Mouse (Mus musculus): ENCODE measurements at regions not wholly inside any gene's neighbourhood (a gene's known extent, or its start where the extent isn't known, plus 50 kb on each side); places are given as distances from the start of the nearest gene placed in this dataset.

DNA sequence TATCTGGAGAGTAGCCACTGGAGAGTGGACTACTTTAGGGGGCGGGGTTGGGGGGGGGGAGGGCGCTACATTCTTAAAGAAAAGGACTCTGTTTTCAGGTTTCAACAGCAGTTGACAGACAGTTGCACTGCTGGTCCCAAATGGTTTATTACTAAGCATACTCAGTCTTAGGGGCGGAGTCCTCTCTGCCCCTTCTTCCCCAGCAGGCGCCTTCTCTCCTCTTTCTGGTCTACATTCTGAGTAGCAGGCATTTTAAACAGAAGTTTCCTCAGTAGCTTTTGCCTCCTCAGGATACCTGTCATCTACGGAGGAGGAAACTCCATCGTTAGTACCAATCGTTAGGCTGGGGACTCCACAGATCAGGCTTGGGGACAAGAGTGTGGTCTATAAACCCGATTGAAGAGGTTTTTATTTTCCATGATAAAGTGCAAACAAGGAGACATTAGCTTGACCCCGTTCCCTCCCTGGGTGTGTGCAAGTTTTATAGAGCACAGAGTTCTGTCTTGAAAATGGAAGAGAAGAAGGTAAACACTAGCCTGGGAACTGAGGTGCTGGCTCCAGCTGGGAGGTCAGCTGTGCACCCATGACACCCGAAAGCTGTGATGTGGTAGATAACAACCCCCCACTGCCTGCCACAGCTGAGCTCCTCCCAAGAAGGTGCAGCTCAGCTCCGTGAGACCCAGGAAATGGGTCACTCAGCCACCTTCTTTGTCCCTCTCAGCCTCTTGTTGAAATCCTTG is 107.8 kb downstream of the Btg1 start:
- Histone ChIP-seq H3K9me3 (replicated peaks) (no peaks in the 10 kb centered on the region), H3K4me2 (no peak overlapping the region), H3K36me3 (replicated peaks) (no peaks in the 10 kb centered on the region), H3K9ac (no peak overlapping the region), H3K27me3 (no peaks in the 10 kb centered on the region), H3K27ac (replicated peaks) (no peak overlapping the region), H3K4me3 (replicated peaks) (no peak overlapping the region), H3K4me1 (replicated peaks) (peaks cover 24% of the 10 kb centered on the region)
- ATAC-seq (ENCODE audit: insufficient read depth): no peak
- WGBS (ENCODE audit: insufficient replicate concordance): 34% methylated on average over 11 of the region's 11 CpGs

DNA sequence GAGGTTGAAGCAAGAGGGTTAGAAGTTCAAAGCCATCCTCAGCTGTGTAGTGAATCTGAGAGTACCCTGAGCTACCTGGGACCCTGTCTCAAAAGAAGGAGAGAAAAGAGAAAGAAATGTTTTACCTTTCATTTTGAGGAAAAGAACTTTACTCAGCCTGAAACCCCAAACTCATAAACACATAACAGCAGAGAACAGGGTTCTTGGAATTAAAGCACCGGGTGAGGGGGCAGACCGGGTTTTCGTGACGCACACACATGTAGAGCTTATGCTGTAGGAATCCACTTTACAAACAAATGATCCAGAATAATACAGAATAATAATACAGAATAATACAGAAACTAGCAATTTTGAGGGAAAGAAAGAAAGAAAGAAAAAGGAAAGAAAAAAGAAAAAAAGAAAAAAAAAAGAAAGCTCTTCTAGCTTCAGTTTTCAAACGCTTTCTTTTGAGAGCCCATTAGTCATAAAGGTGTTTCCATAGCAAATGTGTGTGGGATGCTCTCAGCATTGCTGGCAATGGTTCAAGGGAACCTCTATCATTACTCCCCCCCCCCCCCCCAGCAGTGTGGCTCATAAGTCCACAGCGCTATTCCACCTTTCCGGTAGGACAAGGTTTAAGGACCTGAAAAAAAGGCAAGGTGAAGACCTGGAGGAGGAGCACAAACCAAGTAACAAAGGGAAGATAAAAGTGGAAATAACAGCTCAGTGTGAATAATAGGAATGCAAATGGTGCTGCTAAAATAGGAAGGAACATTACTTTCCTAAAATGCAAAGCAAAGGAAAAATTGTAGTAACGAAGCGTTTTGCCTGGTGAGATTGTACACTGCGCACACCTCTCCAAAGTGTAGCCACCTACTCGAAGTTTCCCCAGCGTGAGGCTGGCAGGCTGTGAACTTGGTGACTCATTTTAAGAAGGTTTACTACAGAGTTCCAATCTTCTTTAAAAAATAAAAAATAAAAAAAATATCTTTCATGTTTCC is 110.3 kb downstream of the Btg1 start:
- H3K36me3 ChIP-seq (replicated peaks): no peaks in the 10 kb centered on the region
- H3K9me3 ChIP-seq (replicated peaks): no peaks in the 10 kb centered on the region
- no peak overlapping the region for H3K4me3 ChIP-seq (replicated peaks)
- ATAC-seq (ENCODE audit: insufficient read depth): no peak
- H3K4me2 ChIP-seq: no peak overlapping the region
- WGBS (ENCODE audit: insufficient replicate concordance): 74% methylated on average over 12 of the region's 12 CpGs
- peaks cover 16% of the 10 kb centered on the region for H3K4me1 ChIP-seq (replicated peaks)
- no peak overlapping the region for H3K27ac ChIP-seq (replicated peaks)
- H3K9ac ChIP-seq: no peak overlapping the region
- no peaks in the 10 kb centered on the region for H3K27me3 ChIP-seq

DNA sequence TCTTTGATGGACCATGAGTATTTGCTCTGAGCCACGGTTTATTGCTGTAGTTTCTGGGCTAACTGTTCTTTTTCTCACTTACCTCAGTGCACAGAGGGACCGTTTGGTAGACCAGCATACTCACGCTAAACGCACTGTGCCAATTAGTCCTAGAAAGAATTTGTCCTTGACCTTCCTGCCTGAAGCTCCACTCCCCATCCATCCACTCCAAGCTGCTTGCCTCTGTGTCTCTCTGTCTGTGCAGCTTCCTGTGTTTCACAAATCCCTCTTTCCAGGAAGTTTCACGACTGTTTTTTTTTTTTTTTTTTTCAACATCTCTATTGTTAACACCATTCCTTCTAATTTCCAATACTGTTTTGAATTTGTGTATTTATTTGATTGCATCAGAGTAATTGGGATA is 116.8 kb downstream of the Btg1 start:
- no peak overlapping the region for H3K4me3 ChIP-seq (replicated peaks)
- H3K27me3 ChIP-seq: no peaks in the 10 kb centered on the region
- 51% methylated on average over 5 of the region's 5 CpGs for WGBS (ENCODE audit: insufficient replicate concordance)
- no peaks in the 10 kb centered on the region for H3K9me3 ChIP-seq (replicated peaks)
- H3K27ac ChIP-seq (replicated peaks): no peak overlapping the region
- no peak overlapping the region for H3K9ac ChIP-seq
- ATAC-seq (ENCODE audit: insufficient read depth): no peak
- no peak overlapping the region for H3K4me2 ChIP-seq
- H3K4me1 ChIP-seq (replicated peaks): no peaks in the 10 kb centered on the region
- no peaks in the 10 kb centered on the region for H3K36me3 ChIP-seq (replicated peaks)

DNA sequence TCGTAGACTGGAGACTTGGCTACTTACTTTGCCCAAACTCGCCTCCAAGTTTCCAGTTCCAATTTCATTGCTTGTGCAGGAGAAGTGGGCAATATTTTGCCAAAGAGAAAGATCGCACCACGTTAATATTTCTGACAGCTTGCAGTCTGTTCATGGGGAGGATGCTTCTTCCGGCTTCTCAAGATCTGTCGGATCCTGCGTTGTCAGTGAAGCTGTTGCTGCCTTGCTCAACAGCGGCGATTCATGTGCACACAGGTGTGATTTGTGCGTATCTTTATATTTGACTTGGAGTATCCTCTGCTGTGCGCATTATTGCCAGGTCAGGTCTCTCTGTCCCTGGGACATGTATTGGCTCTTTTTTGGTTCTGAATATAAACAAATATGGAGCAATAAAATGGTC is 118.3 kb downstream of the Btg1 start:
- no peak for ATAC-seq (ENCODE audit: insufficient read depth)
- Histone ChIP-seq H3K27me3 (no peaks in the 10 kb centered on the region), H3K36me3 (replicated peaks) (no peaks in the 10 kb centered on the region), H3K4me2 (no peak overlapping the region), H3K9me3 (replicated peaks) (no peaks in the 10 kb centered on the region), H3K9ac (no peak overlapping the region), H3K4me3 (replicated peaks) (no peak overlapping the region), H3K4me1 (replicated peaks) (no peaks in the 10 kb centered on the region), H3K27ac (replicated peaks) (no peak overlapping the region)
- 76% methylated on average over 11 of the region's 11 CpGs for WGBS (ENCODE audit: insufficient replicate concordance)

DNA sequence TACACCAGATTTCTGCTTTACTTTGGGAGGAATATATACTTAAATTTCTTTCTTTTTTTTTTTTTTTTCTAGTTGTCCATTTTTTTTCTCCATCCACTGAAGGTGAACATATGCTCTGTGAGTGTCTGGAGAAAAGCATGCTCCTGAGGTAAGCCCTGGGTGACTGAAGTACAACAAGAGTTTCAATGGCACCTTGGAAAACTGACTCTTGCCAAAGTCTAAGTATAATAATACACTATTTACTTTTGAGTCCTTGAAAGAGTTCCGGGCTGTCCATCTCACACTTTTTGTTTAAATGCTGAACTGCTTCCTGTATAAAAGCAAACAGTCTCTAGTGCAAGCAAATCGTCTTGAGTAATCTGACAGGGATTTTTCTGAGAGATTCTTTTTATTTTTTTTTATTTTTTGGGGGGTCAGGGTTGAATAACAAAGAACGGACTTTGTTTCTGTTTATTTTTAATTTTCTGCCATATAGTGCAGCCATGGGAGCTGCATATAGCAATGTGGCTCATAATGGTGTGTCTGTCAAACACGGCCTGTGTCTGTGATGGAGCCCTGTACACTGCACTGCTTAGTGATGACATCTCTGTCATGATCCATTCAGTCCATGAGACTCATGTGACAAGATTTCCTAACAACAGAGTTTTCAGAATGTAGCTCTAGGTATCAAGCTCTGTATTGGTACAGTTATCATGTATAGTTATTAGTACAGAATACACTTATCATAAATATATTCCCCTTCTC is 119.3 kb downstream of the Btg1 start:
- no peaks in the 10 kb centered on the region for H3K36me3 ChIP-seq (replicated peaks)
- no peak overlapping the region for H3K4me3 ChIP-seq (replicated peaks)
- no peaks in the 10 kb centered on the region for H3K27me3 ChIP-seq
- no peak overlapping the region for H3K4me2 ChIP-seq
- no peaks in the 10 kb centered on the region for H3K4me1 ChIP-seq (replicated peaks)
- 55% methylated on average over 4 of the region's 4 CpGs for WGBS (ENCODE audit: insufficient replicate concordance)
- no peak for ATAC-seq (ENCODE audit: insufficient read depth)
- H3K9ac ChIP-seq: no peak overlapping the region
- H3K9me3 ChIP-seq (replicated peaks): no peaks in the 10 kb centered on the region
- no peak overlapping the region for H3K27ac ChIP-seq (replicated peaks)

DNA sequence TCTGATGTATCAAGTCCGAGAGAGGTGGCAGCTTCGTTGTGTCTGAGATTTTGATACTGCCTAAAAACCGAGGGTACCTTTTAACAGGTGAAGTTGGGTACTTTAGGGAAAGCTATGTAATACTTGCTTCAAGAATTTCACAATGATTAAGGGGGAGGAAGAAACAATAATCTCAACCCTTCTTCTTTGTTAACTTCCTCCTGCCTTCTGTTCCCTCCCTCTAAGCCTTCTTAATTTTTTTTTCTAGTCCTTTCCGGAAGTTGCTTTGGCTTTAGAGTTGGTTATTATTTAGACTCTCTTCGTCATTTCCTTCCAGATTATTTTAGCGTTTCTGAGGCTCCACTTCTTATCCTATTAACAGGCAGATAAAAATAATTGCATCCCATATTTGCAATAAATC is 121.2 kb downstream of the Btg1 start:
- Histone ChIP-seq H3K27me3 (no peaks in the 10 kb centered on the region), H3K9ac (no peak overlapping the region), H3K4me2 (no peak overlapping the region), H3K9me3 (replicated peaks) (no peaks in the 10 kb centered on the region), H3K4me3 (replicated peaks) (no peak overlapping the region), H3K27ac (replicated peaks) (no peak overlapping the region), H3K36me3 (replicated peaks) (no peaks in the 10 kb centered on the region), H3K4me1 (replicated peaks) (no peaks in the 10 kb centered on the region)
- no peak for ATAC-seq (ENCODE audit: insufficient read depth)
- 60% methylated on average over 6 of the region's 6 CpGs for WGBS (ENCODE audit: insufficient replicate concordance)

DNA sequence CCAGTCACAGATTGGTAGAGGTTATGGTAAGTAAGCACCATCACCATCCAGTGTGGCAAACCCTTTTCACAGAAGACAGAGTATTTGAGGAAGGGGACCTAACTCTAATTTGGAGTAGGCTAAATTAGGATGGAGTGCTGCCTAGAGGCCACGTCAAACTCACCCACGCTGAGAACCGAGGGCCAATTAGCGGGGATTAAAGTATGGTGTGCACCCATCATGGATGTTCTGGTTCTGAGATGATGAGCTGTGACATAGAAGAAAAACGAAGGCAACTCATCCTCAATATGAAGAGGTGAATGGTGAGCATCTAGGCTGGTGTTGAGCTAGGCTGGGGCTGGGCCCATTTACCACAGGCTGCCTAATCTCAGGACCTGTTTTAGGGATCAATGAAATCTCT is 121.8 kb downstream of the Btg1 start:
- Histone ChIP-seq H3K9ac (no peak overlapping the region), H3K9me3 (replicated peaks) (no peaks in the 10 kb centered on the region), H3K4me3 (replicated peaks) (no peak overlapping the region), H3K4me1 (replicated peaks) (no peaks in the 10 kb centered on the region), H3K27me3 (no peaks in the 10 kb centered on the region), H3K27ac (replicated peaks) (no peak overlapping the region), H3K4me2 (no peak overlapping the region), H3K36me3 (replicated peaks) (no peaks in the 10 kb centered on the region)
- ATAC-seq (ENCODE audit: insufficient read depth): no peak
- WGBS (ENCODE audit: insufficient replicate concordance): 78% methylated on average over 5 of the region's 5 CpGs

DNA sequence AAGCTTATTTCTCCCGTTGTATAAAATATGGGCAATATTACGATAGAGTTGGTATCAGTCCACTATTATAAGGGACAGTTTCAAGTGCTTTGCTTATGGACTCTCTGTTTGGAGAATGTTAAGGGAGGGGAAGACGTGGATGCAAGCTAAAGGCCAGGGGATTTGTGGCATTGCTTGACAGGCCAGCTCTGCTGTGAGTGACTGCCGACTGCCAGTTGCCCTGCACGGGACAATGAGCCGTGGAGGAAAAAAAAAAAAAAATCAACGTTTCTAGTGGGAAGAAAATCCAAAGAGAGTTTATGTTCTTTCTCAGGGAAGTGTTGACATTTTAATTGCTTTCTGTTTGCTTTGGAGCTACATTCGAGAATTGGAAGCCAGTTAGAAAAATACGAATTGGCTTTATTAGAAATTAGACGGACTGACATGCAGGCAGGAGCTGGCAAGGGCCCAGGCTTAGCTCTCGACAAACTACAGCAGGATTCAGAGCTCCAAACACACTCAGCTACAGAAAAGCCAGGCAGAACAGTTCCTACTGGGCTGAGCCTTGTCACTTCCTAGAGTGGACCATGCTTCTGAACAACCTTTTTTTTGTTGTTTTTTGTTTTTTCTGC is 127.5 kb downstream of the Btg1 start:
- Histone ChIP-seq H3K4me3 (replicated peaks) (no peak overlapping the region), H3K27ac (replicated peaks) (no peak overlapping the region)
- no peak for ATAC-seq (ENCODE audit: insufficient read depth)

DNA sequence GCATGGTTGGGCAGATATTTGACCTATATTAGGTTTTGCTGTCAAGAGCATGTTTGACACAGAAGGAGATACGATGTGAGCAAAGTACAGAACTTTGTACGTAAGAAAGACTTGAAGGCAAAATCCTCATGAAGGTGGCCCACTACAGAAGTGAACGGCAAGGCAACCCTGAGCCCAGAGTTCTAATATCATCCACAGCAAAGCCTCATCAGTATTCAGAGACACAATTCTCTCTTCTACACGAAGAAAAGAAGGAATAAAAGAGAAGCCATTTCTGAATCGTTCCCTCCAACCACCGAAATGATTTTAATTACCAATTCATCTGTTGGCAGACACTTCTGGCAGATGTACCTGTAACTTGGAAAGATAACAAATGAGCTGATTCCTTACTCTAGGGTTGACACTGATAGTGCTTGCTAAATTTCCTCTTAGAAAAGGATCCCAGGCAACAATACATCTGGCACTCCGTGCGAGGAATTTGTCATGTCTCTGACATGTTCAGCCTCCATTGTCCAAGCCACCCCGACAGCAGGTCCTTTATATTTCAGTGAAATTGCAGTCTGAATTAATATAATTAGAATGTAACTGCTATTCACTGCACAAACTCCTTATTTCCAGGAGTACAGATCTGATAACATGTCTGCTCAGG is 130.3 kb downstream of the Btg1 start:
- Histone ChIP-seq H3K27ac (replicated peaks) (no peak overlapping the region), H3K4me2 (no peak overlapping the region), H3K4me1 (replicated peaks) (no peaks in the 10 kb centered on the region), H3K27me3 (0 out of 2 replicates have a peak, but pooled peaks cover 4% of the 10 kb centered on the region), H3K36me3 (replicated peaks) (no peaks in the 10 kb centered on the region), H3K9me3 (replicated peaks) (no peaks in the 10 kb centered on the region), H3K4me3 (replicated peaks) (no peak overlapping the region), H3K9ac (no peak overlapping the region)
- WGBS (ENCODE audit: insufficient replicate concordance): 66% methylated on average over 9 of the region's 9 CpGs
- no peak for ATAC-seq (ENCODE audit: insufficient read depth)

More for the DNA sequence above, 127.5 kb downstream of the Btg1 start:
- no peak overlapping the region for H3K4me2 ChIP-seq
- no peaks in the 10 kb centered on the region for H3K9me3 ChIP-seq (replicated peaks)
- no peaks in the 10 kb centered on the region for H3K4me1 ChIP-seq (replicated peaks)
- no peak overlapping the region for H3K9ac ChIP-seq
- 43% methylated on average over 11 of the region's 11 CpGs for WGBS (ENCODE audit: insufficient replicate concordance)
- no peaks in the 10 kb centered on the region for H3K27me3 ChIP-seq
- H3K36me3 ChIP-seq (replicated peaks): no peaks in the 10 kb centered on the region

DNA sequence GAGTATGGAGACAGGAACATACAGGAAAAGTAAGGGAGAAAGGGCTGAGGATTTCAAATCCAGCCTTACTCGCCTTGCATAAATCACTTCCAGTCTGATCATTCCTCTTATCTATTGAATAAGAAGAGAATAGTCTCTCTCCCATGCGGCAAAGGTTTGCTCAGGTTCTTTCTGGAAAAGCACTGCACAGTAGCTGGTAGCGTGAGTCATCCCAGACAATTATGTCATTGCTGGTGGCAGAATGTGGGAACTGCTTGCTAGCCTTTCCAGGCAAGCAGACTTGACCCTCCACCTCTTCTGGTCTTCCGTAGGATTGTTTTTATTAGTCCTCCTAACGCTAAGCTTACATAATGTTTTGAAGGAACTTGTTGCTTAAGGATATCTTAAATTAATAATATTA is 134.1 kb downstream of the Btg1 start:
- Histone ChIP-seq H3K4me1 (replicated peaks) (no peaks in the 10 kb centered on the region), H3K4me3 (replicated peaks) (no peak overlapping the region), H3K9me3 (replicated peaks) (no peaks in the 10 kb centered on the region), H3K27me3 (0 out of 2 replicates have a peak, but pooled peaks cover 4% of the 10 kb centered on the region), H3K27ac (replicated peaks) (no peak overlapping the region), H3K36me3 (replicated peaks) (no peaks in the 10 kb centered on the region), H3K4me2 (no peak overlapping the region), H3K9ac (no peak overlapping the region)
- no peak for ATAC-seq (ENCODE audit: insufficient read depth)
- 35% methylated on average over 5 of the region's 5 CpGs for WGBS (ENCODE audit: insufficient replicate concordance)
